Mouse (Mus musculus) olfactory bulb, adult 2 months (tissue): ENCODE measurements around the gene 1810062G17Rik.

ENCODE experiments used
- CTCF ChIP-seq: fragments of 200-500 bp; IDR thresholded peaks from 2 replicates; pipeline ENCODE4 v1.5.1; 2012; ENCODE audit warnings: low read depth, mild to moderate bottlenecking, low read length, moderate library complexity; ENCODE audit not compliant: insufficient read depth
- POLR2A ChIP-seq: fragments of 200-500 bp; IDR thresholded peaks from 2 replicates; pipeline ENCODE4 v1.6.1; 2012; ENCODE audit warnings: mild to moderate bottlenecking, low read depth, low read length, moderate library complexity; ENCODE audit not compliant: insufficient read depth

DNA sequence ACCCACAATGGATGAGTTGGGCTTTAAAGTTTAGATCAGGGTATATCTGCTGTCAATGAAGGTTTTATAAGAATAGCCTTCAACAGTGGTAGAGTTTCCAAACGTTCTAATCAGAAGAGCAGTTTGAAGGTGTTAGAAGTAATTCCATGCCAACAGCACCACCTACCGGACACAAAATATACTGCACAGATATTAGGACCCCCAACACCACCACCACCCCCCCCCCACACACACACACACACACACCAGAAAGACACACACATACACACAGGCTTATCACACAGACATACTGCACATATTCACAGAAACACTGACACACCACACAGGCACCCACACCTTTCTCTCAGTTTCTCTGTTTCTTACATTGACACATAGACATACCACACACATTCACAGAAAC, 33.3 kb upstream of the 1810062G17Rik start:
- TF ChIP-seq CTCF, result no peak
- TF ChIP-seq POLR2A, result no peak
